Mouse (Mus musculus) megakaryocyte, embryonic 14.5 days (primary cell): ENCODE data around the gene Ly75.

Experiments used
- FLI1 ChIP-seq: IDR thresholded peaks from 2 replicates; pipeline ENCODE4 v1.6.1; 2012; ENCODE audit warnings: low read length, inconsistent platforms, mixed read lengths
- GATA1 ChIP-seq: IDR thresholded peaks from 3 replicates; pipeline ENCODE4 v1.6.1; 2012; ENCODE audit warnings: mixed read lengths, low read length, inconsistent platforms, borderline replicate concordance

- TF ChIP-seq GATA1 (no peak), FLI1 (no peak)
Observed at GRCm38 (mm10) chr2:60345717-60346116, 37.4 kb downstream of the Ly75 start.
